Mouse (Mus musculus) forebrain, embryonic 12.5 days (tissue): ENCODE measurements around the gene Actg1. TPM values are rescaled to one million over a fixed set of nuclear protein-coding genes. Genes with fewer than 3 reads are reported as not detected.
A peak's percentile ranks its signal among the peaks of the same experiment; 100 is the strongest.

Experiments used
- ATAC-seq: fragments of 200-750 bp; cut with Nextera tagmentation; 2 replicates; pipeline ENCODE4 v1.8.0; 2017; ENCODE audit warnings: moderate TSS enrichment; ENCODE audit not compliant: low FRiP score
- H3K27ac ChIP-seq: fragments of 300-500 bp; sonication (generic); 2 replicates; pipeline ENCODE4 v1.5.1; 2016; ENCODE audit warnings: mild to moderate bottlenecking
- H3K27me3 ChIP-seq: fragments of 300-500 bp; sonication (generic); 2 replicates; pipeline ENCODE4 v1.6.1; 2016; ENCODE audit warnings: mild to moderate bottlenecking
- H3K36me3 ChIP-seq: fragments of 300-500 bp; sonication (generic); replicated peaks from 2 replicates; pipeline ENCODE4 v1.6.1; 2016; ENCODE audit warnings: mild to moderate bottlenecking
- H3K4me1 ChIP-seq: fragments of 300-500 bp; sonication (generic); 2 replicates; pipeline ENCODE4 v1.6.1; 2016
- H3K4me2 ChIP-seq: fragments of 300-500 bp; sonication (generic); 2 replicates; pipeline ENCODE4 v1.6.1; 2016; ENCODE audit warnings: mild to moderate bottlenecking, moderate library complexity
- H3K4me3 ChIP-seq: fragments of 300-500 bp; sonication (generic); replicated peaks from 2 replicates; pipeline ENCODE4 v1.5.1; 2016; ENCODE audit warnings: mild to moderate bottlenecking
- H3K9ac ChIP-seq: fragments of 300-500 bp; sonication (generic); 2 replicates; pipeline ENCODE4 v1.6.1; 2016; ENCODE audit warnings: mild to moderate bottlenecking
- H3K9me3 ChIP-seq: fragments of 300-500 bp; sonication (generic); 2 replicates; pipeline ENCODE4 v1.6.1; 2016
- WGBS: fragments of 180-500 bp; shearing (Covaris S2); methylation state at CpG from one replicate; pipeline ENCODE4 v1.1.7; 2016; 5-methylcytosine and 5-hydroxymethylcytosine counted together
- polyA plus RNA-seq: library from polyadenylated mRNA; unstranded; fragments of >200 nt; fragmentation: Nextera tagmentation; extraction: Ambion mirVana; gene quantifications from 2 replicates; pipeline ENCODE4 v1.2.1, GENCODE M21; 2016

Actg1 gene
- polyA plus RNA-seq, 1 experiment from 2014 or later = 2,975 TPM

DNA sequence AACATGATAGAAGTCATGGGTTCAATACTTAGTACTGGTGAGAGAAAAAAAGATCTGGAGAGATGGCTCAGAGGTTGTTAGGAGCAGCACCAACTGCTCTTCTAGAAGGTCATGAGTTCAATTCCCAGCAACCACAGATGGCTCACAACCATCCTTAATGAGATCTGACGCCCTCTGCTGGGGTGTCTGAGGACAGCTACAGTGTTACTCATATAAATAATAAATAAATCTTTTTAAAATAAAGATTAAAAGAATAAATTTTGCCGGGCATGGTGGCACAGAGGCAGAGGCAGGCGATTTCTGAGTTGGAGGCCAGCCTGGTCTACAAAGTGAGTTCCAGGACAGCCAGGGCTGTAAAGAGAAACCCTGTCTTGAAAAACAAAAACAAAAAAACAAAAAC is 9.6 kb downstream of the Actg1 start:
- Histone ChIP-seq H3K36me3 (no peaks in the 10 kb centered on the region), H3K4me3 (no peak overlapping the region), H3K4me2 (no peak overlapping the region), H3K4me1 (no peaks in the 10 kb centered on the region), H3K27me3 (no peaks in the 10 kb centered on the region), H3K9me3 (no peaks in the 10 kb centered on the region), H3K27ac (no peak overlapping the region), H3K9ac (no peak overlapping the region)
- no peak for ATAC-seq
- 72% methylated on average over 3 of the region's 3 CpGs for WGBS

GRCm38 (mm10) chr11:120337447-120337846 is 10.9 kb downstream of the Actg1 start:
- no peak overlapping the region for H3K4me2 ChIP-seq
- no peak overlapping the region for H3K27ac ChIP-seq

GRCm38 (mm10) chr11:120335431-120336021 is 12.8 kb downstream of the Actg1 start:
- no peaks in the 10 kb centered on the region for H3K36me3 ChIP-seq
- H3K4me3 ChIP-seq = no peak overlapping the region
- H3K4me2 ChIP-seq = no peak overlapping the region
- H3K27me3 ChIP-seq = no peaks in the 10 kb centered on the region
- no peak for ATAC-seq
- H3K27ac ChIP-seq = no peak overlapping the region
- H3K9ac ChIP-seq = no peak overlapping the region
- WGBS = 85% methylated on average over 6 of the region's 6 CpGs
- H3K9me3 ChIP-seq = 0 out of 2 replicates have a peak, but pooled peaks cover under 1% of the 10 kb centered on the region
- no peaks in the 10 kb centered on the region for H3K4me1 ChIP-seq

More at GRCm38 (mm10) chr11:120337447-120337846, 10.9 kb downstream of the Actg1 start:
- 30% methylated on average over 2 of the region's 2 CpGs for WGBS
- Histone ChIP-seq H3K4me1 (no peaks in the 10 kb centered on the region), H3K27me3 (no peaks in the 10 kb centered on the region), H3K36me3 (no peaks in the 10 kb centered on the region), H3K4me3 (no peak overlapping the region), H3K9ac (no peak overlapping the region), H3K9me3 (no peaks in the 10 kb centered on the region)
- ATAC-seq = no peak

DNA sequence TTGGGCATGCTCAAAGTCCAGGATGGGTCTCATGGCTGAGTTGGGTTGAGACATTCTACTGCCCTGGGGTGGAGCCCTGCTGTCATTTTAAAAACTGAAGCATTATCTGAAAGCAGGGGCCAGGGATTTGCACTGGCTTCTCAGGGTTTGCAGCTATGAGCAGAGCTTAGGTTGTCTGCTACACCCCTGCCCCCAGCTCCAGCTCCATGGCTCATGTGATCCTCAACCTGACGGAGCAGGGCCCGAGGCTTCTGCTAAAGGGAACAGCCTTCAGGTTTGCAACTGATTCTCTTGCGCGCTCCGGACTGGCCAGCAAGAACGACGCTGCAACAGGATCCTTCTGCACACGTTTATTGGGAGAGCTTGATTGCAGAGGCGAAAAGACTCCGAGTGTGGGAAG is 28.2 kb downstream of the Actg1 start:
- ATAC-seq = no peak
- Histone ChIP-seq H3K4me1 (peaks cover 20% of the 10 kb centered on the region), H3K9me3 (no peaks in the 10 kb centered on the region), H3K27ac (no peak overlapping the region), H3K4me2 (no peak overlapping the region), H3K4me3 (no peak overlapping the region), H3K27me3 (no peaks in the 10 kb centered on the region), H3K9ac (no peak overlapping the region), H3K36me3 (no peaks in the 10 kb centered on the region)
- 96% methylated on average over 10 of the region's 10 CpGs for WGBS

DNA sequence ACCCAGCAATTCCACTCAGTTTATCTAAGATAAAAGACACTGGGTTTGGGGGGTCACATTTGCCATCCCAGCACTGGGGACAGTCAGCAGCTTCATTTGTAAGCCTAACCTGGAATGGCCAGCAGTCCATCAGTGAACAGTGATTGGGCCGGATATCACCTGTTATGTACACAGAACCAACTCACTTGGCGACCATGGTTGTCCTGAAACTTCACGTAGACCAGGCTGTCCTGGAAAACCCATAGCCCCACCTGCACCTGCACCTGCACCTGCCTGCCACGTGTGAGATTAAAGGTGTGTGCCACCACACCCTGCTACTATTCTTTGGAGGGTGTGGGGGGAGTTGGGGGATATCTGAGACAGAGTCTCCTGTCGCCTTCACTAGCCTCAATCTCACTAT is 29.0 kb downstream of the Actg1 start:
- no peak overlapping the region for H3K4me3 ChIP-seq
- H3K27me3 ChIP-seq = no peaks in the 10 kb centered on the region
- 85% methylated on average over 5 of the region's 5 CpGs for WGBS
- no peaks in the 10 kb centered on the region for H3K9me3 ChIP-seq
- H3K9ac ChIP-seq = no peak overlapping the region
- peaks cover 28% of the 10 kb centered on the region for H3K4me1 ChIP-seq
- ATAC-seq = no peak
- no peak overlapping the region for H3K27ac ChIP-seq
- H3K4me2 ChIP-seq = no peak overlapping the region
- no peaks in the 10 kb centered on the region for H3K36me3 ChIP-seq

GRCm38 (mm10) chr11:120317456-120317855 is 30.9 kb downstream of the Actg1 start:
- no peak overlapping the region for H3K4me3 ChIP-seq
- ATAC-seq = no peak
- H3K9me3 ChIP-seq = no peaks in the 10 kb centered on the region
- no peaks in the 10 kb centered on the region for H3K36me3 ChIP-seq
- peak overlapping the region; percentile 73 for H3K4me2 ChIP-seq
- H3K27ac ChIP-seq = 0 out of 2 replicates have a peak overlapping the region, but pooled peaks have one; percentile 98
- 78% methylated on average over 7 of the region's 7 CpGs for WGBS
- peaks cover 32% of the 10 kb centered on the region for H3K4me1 ChIP-seq
- no peaks in the 10 kb centered on the region for H3K27me3 ChIP-seq
- H3K9ac ChIP-seq = 0 out of 2 replicates have a peak overlapping the region, but pooled peaks have one; percentile 71

DNA sequence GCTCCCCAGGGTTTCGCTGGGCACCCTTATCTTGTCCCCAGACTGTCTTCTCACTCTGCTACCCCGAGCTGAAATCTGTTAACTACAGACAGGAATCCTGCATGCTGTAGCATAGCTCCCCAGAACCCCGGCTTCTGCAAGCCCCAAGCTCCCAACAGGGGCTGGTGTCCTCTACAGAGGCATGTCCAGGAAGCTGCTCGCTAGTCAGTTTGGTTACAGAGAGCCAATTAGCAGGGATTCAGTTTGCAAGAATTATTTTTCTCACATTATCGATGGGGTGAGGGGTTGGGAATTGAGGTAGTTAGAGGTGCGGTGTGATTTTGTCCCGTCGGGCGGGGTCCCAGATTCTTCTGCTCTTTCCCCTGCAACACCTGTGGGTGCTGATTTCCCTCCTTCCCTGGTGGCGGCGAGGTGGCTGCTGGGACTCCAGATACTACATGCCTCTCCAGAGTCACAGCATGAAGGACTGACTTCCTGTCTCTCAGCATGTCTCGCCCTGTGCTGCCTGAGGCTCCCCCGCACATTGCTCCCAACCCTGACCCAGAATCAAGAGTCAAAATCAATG is 31.6 kb downstream of the Actg1 start:
- no peaks in the 10 kb centered on the region for H3K36me3 ChIP-seq
- peaks cover 33% of the 10 kb centered on the region for H3K4me1 ChIP-seq
- H3K9me3 ChIP-seq = no peaks in the 10 kb centered on the region
- 25% methylated on average over 13 of the region's 13 CpGs for WGBS
- ATAC-seq = peak; percentile 10
- peak overlapping the region; percentile 98 for H3K27ac ChIP-seq
- H3K9ac ChIP-seq = peak overlapping the region; percentile 71
- no peaks in the 10 kb centered on the region for H3K27me3 ChIP-seq
- H3K4me3 ChIP-seq = peak overlapping the region; percentile 46
- H3K4me2 ChIP-seq = peak overlapping the region; percentile 73

DNA sequence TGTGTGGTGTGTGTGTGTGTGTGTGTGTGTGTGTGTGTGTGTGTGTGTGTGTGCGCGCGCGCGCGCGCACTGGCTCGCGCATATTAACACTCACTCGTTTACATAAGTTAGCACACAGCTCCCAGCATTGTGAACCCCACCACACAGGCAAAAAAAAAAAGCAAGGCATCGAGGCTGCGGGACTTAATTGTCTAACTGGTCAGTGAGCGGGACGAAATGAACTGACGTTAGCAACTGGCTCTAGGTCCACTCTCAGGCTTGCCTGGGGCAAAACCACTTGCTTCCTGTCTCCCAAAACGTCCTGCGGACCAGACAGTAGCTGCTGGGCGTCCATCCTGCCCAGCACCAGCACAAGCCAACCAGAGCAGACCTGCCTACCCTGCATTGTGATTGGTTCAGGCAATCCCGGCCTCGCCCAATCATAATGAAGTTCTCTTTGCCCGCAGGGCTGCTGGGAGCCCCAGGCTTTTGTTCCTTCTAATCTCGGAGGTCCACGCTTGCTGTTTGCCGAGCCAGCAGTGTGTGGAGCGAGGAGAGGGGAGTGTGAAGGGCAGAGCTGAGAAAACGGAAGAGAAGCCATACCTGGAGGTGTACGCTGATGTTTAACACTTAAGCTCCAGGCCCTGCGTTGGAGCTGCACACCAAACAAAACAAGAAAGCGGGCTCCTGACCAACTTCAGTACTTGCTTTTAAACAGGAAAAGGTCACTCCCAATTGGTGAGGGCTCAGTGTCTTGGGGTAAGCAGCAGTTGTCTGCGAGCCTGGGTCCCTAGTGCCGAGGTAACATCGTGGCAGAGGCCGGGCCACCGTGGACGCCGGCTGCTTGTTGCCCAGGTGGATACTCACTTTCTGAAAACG is 32.3 kb downstream of the Actg1 start:
- peak overlapping the region; percentile 98 for H3K27ac ChIP-seq
- H3K27me3 ChIP-seq = no peaks in the 10 kb centered on the region
- H3K9ac ChIP-seq = peak overlapping the region; percentile 71
- peak; percentile 95 for ATAC-seq
- H3K4me1 ChIP-seq = peaks cover 40% of the 10 kb centered on the region
- peak overlapping the region; percentile 46 for H3K4me3 ChIP-seq
- H3K4me2 ChIP-seq = peak overlapping the region; percentile 73
- WGBS = 4% methylated on average over 35 of the region's 37 CpGs
- no peaks in the 10 kb centered on the region for H3K36me3 ChIP-seq
- H3K9me3 ChIP-seq = no peaks in the 10 kb centered on the region

GRCm38 (mm10) chr11:120315416-120315761 is 33.0 kb downstream of the Actg1 start:
- peaks cover 44% of the 10 kb centered on the region for H3K4me1 ChIP-seq
- H3K9ac ChIP-seq = peak overlapping the region; percentile 43
- peak overlapping the region; percentile 46 for H3K4me3 ChIP-seq
- H3K4me2 ChIP-seq = peak overlapping the region; percentile 73
- no peaks in the 10 kb centered on the region for H3K9me3 ChIP-seq
- H3K27ac ChIP-seq = peak overlapping the region; percentile 98
- ATAC-seq = no peak
- H3K27me3 ChIP-seq = no peaks in the 10 kb centered on the region
- no peaks in the 10 kb centered on the region for H3K36me3 ChIP-seq
- WGBS = 28% methylated on average over 4 of the region's 4 CpGs

- Histone ChIP-seq H3K27me3 (no peaks in the 10 kb centered on the region), H3K4me2 (peak overlapping the region; percentile 73), H3K9me3 (no peaks in the 10 kb centered on the region), H3K27ac (peak overlapping the region; percentile 98), H3K4me3 (peak overlapping the region; percentile 46), H3K4me1 (peaks cover 46% of the 10 kb centered on the region), H3K9ac (peak overlapping the region; percentile 43), H3K36me3 (no peaks in the 10 kb centered on the region)
- ATAC-seq = no peak
- 33% methylated on average over 16 of the region's 16 CpGs for WGBS
Measured at GRCm38 (mm10) chr11:120314721-120315415, 33.5 kb downstream of the Actg1 start.

DNA sequence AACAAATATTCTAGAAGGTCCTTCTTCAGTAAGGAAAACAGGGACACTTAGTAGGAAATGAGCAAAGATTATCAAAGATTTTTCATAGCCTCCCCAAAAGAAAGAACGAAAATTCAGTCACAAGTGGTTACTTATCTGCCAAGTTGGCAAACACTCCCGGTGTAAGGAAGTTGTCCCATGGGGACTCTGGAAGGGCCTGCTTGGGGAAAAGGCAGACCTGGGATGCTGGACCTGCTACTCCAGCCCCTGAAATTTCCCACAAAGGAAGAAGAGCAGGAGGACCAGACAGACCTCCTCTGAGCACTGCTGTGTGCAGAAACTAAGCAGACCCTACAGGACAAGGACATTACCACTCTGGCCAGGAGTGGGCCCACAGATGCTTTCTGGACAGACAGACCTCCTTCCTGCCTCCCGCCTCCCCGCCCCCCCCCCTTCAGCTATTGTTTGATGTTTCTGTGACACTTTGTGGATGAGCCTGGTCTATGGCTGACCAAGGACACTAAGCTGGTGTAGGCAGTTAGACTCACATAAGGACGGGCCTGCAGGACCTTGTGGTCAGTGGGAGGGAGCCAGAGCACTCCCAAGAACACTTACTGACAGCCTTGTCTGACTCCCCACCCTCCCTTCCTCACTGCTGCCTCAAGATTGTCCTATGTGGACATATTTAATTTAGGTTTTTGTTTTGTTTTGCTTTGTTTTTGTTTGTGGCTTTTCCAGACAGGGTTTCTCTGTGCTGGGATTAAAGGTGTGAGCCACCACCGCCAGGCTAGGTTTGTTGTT is 34.2 kb downstream of the Actg1 start:
- Histone ChIP-seq H3K9me3 (no peaks in the 10 kb centered on the region), H3K36me3 (no peaks in the 10 kb centered on the region), H3K4me3 (no peak overlapping the region), H3K4me1 (peaks cover 46% of the 10 kb centered on the region), H3K9ac (no peak overlapping the region), H3K4me2 (no peak overlapping the region), H3K27ac (peak overlapping the region; percentile 98; the same call in 1 of the 2 replicates), H3K27me3 (peaks cover 2% of the 10 kb centered on the region)
- no peak for ATAC-seq
- WGBS = 47% methylated on average over 6 of the region's 6 CpGs
